Mouse (Mus musculus) ovary, postnatal 36 days (tissue): ENCODE measurements around the gene 1700003E16Rik.
A peak's percentile ranks its signal among the peaks of the same experiment; 100 is the strongest.

Source experiments
- DNase-seq: peaks from one replicate; pipeline ENCODE4 v3.0.0; 2022; ENCODE audit warnings: low spot score, mixed read lengths

1700003E16Rik gene

GRCm38 (mm10) chr6:83127419-83127818 is 28.8 kb upstream of the 1700003E16Rik start:
- DNase-seq: no peak

GRCm38 (mm10) chr6:83131469-83132034 is 24.7 kb upstream of the 1700003E16Rik start:
- DNase-seq: no peak

GRCm38 (mm10) chr6:83132176-83132919 is 23.9 kb upstream of the 1700003E16Rik start:
- DNase-seq: no peak

- no peak for DNase-seq
These were observed 22.0 kb upstream of the 1700003E16Rik start for GRCm38 (mm10) chr6:83134226-83134625.

GRCm38 (mm10) chr6:83134951-83135513 is 21.2 kb upstream of the 1700003E16Rik start, which contains the start of gene Rtkn:
Gene Rtkn, plus strand, starts transcription at chr6:83135463.
- DNase-seq: no peak

- DNase-seq: peak; percentile 39
These were observed 20.5 kb upstream of the 1700003E16Rik start for GRCm38 (mm10) chr6:83135571-83136161.

GRCm38 (mm10) chr6:83136291-83136880 is 19.8 kb upstream of the 1700003E16Rik start:
- no peak for DNase-seq

- DNase-seq: peak; percentile 74
These were observed 19.2 kb upstream of the 1700003E16Rik start for GRCm38 (mm10) chr6:83136881-83137575.

- DNase-seq: peak; percentile 88
These were observed 18.6 kb upstream of the 1700003E16Rik start for GRCm38 (mm10) chr6:83137576-83137950.

GRCm38 (mm10) chr6:83138056-83138455 is 18.1 kb upstream of the 1700003E16Rik start:
- DNase-seq: no peak

- DNase-seq: no peak
These were observed 16.2 kb upstream of the 1700003E16Rik start for GRCm38 (mm10) chr6:83140044-83140443.

GRCm38 (mm10) chr6:83141636-83142035 is 14.6 kb upstream of the 1700003E16Rik start:
- DNase-seq: no peak

GRCm38 (mm10) chr6:83142211-83142731 is 13.9 kb upstream of the 1700003E16Rik start:
- DNase-seq: no peak

- DNase-seq: no peak
These were observed 13.3 kb upstream of the 1700003E16Rik start for GRCm38 (mm10) chr6:83142886-83143285.

- DNase-seq: no peak
These were observed 11.0 kb upstream of the 1700003E16Rik start for GRCm38 (mm10) chr6:83145209-83145608.

GRCm38 (mm10) chr6:83145805-83146204 is 10.4 kb upstream of the 1700003E16Rik start:
- DNase-seq: no peak

- no peak for DNase-seq
These were observed 8.9 kb upstream of the 1700003E16Rik start for GRCm38 (mm10) chr6:83147280-83147679.

GRCm38 (mm10) chr6:83151721-83152120 is 4.5 kb upstream of the 1700003E16Rik start:
- DNase-seq: no peak

- no peak for DNase-seq
These were observed 3.2 kb upstream of the 1700003E16Rik start for GRCm38 (mm10) chr6:83153038-83153437.

GRCm38 (mm10) chr6:83153485-83153884 is 2.7 kb upstream of the 1700003E16Rik start:
- no peak for DNase-seq

GRCm38 (mm10) chr6:83155552-83156238 is 509 bp upstream of the 1700003E16Rik start:
- DNase-seq: no peak
